Mouse (Mus musculus) frontal cortex, postnatal 10 days (tissue): ENCODE measurements around the gene Cntn5.

Experiments
- DNase-seq, 2 experiments: peaks; one replicate each; pipeline ENCODE4 v3.0.0; 2022; ENCODE audit warnings: low spot score in 2 of 2, mixed read lengths in 1 of 2

The Cntn5 gene

GRCm38 (mm10) chr9:10447220-10447837 lies 457.2 kb downstream of the Cntn5 start:
- DNase-seq: no peak

GRCm38 (mm10) chr9:10412075-10412474 lies 492.5 kb downstream of the Cntn5 start:
- DNase-seq: no peak

GRCm38 (mm10) chr9:10400099-10400498 lies 504.5 kb downstream of the Cntn5 start:
- DNase-seq: no peak

- DNase-seq: no peak
Measured at GRCm38 (mm10) chr9:10389863-10390262, 514.7 kb downstream of the Cntn5 start.

GRCm38 (mm10) chr9:10384455-10384854 lies 520.1 kb downstream of the Cntn5 start:
- no peak for DNase-seq

- DNase-seq: no peak
Measured at GRCm38 (mm10) chr9:10383140-10383539, 521.4 kb downstream of the Cntn5 start.

- DNase-seq: no peak
Measured at GRCm38 (mm10) chr9:10381701-10382100, 522.9 kb downstream of the Cntn5 start.

GRCm38 (mm10) chr9:10376261-10376660 lies 528.3 kb downstream of the Cntn5 start:
- no peak for DNase-seq

GRCm38 (mm10) chr9:10368971-10369370 lies 535.6 kb downstream of the Cntn5 start:
- no peak for DNase-seq

- no peak for DNase-seq
Measured at GRCm38 (mm10) chr9:10368410-10368809, 536.2 kb downstream of the Cntn5 start.

GRCm38 (mm10) chr9:10366246-10366955 lies 538.2 kb downstream of the Cntn5 start:
- no peak for DNase-seq

- DNase-seq: no peak
Measured at GRCm38 (mm10) chr9:10350909-10351655, 553.5 kb downstream of the Cntn5 start.

GRCm38 (mm10) chr9:10348741-10349140 lies 555.8 kb downstream of the Cntn5 start:
- no peak for DNase-seq

GRCm38 (mm10) chr9:10348222-10348621 lies 556.4 kb downstream of the Cntn5 start:
- DNase-seq: no peak

- DNase-seq: no peak
Measured at GRCm38 (mm10) chr9:10340751-10341150, 563.8 kb downstream of the Cntn5 start.

GRCm38 (mm10) chr9:10339716-10340115 lies 564.9 kb downstream of the Cntn5 start:
- no peak for DNase-seq

- DNase-seq: peak in 1 of 2 experiments; percentile 22
Measured at GRCm38 (mm10) chr9:10324697-10325368, 579.7 kb downstream of the Cntn5 start.

- DNase-seq: peak; percentile 25 to 46
Measured at GRCm38 (mm10) chr9:10269342-10269741, 635.2 kb downstream of the Cntn5 start.

- no peak for DNase-seq
Measured at GRCm38 (mm10) chr9:10268836-10269235, 635.7 kb downstream of the Cntn5 start.

GRCm38 (mm10) chr9:10265616-10266015 lies 639.0 kb downstream of the Cntn5 start:
- no peak for DNase-seq

- no peak for DNase-seq
Measured at GRCm38 (mm10) chr9:10233364-10233763, 671.2 kb downstream of the Cntn5 start.

- DNase-seq: no peak
Measured at GRCm38 (mm10) chr9:10232066-10232465, 672.5 kb downstream of the Cntn5 start.
